Mouse (Mus musculus): ENCODE data around the gene Iqsec1. TPM values are rescaled to one million over a fixed set of nuclear protein-coding genes. Genes with fewer than 3 reads are reported as not detected.

The Iqsec1 gene
- polyA plus RNA-seq, 1 experiment from 2014 or later = 11.6 TPM

GRCm38 (mm10) chr6:90767874-90768273 lies 220.6 kb downstream of the Iqsec1 start:
- no peak overlapping the region for H3K4me3 ChIP-seq
- H3K36me3 ChIP-seq = no peaks in the 10 kb centered on the region
- no peak overlapping the region for H3K4me2 ChIP-seq
- WGBS = 79% methylated on average over 1 of the region's 1 CpGs
- H3K9ac ChIP-seq = no peak overlapping the region
- no peaks in the 10 kb centered on the region for H3K9me3 ChIP-seq
- no peak for ATAC-seq (ENCODE audit: insufficient number of reproducible peaks, low FRiP score, low TSS enrichment, low read depth)
- no peak overlapping the region for H3K27ac ChIP-seq
- H3K27me3 ChIP-seq = no peaks in the 10 kb centered on the region
- peaks cover 25% of the 10 kb centered on the region for H3K4me1 ChIP-seq

GRCm38 (mm10) chr6:90764753-90765152 lies 223.7 kb downstream of the Iqsec1 start:
- peak overlapping the region; percentile 78 for H3K27ac ChIP-seq
- 64% methylated on average over 2 of the region's 2 CpGs for WGBS
- no peak for ATAC-seq (ENCODE audit: insufficient number of reproducible peaks, low FRiP score, low TSS enrichment, low read depth)

GRCm38 (mm10) chr6:90763959-90764591 lies 224.4 kb downstream of the Iqsec1 start:
- peak overlapping the region; percentile 78 for H3K27ac ChIP-seq
- H3K4me2 ChIP-seq = peak overlapping the region; percentile 19
- peaks cover 50% of the 10 kb centered on the region for H3K4me1 ChIP-seq
- no peak overlapping the region for H3K9ac ChIP-seq
- 36% methylated on average over 18 of the region's 18 CpGs for WGBS
- H3K4me3 ChIP-seq = peak overlapping the region; percentile 19
- peak; percentile 86 for ATAC-seq (ENCODE audit: insufficient number of reproducible peaks, low FRiP score, low TSS enrichment, low read depth)
- H3K9me3 ChIP-seq = no peaks in the 10 kb centered on the region
- H3K36me3 ChIP-seq = no peaks in the 10 kb centered on the region
- H3K27me3 ChIP-seq = no peaks in the 10 kb centered on the region

More at GRCm38 (mm10) chr6:90764753-90765152, 223.7 kb downstream of the Iqsec1 start:
- Histone ChIP-seq H3K9me3 (no peaks in the 10 kb centered on the region), H3K27me3 (no peaks in the 10 kb centered on the region), H3K4me2 (no peak overlapping the region), H3K4me1 (peaks cover 50% of the 10 kb centered on the region), H3K4me3 (no peak overlapping the region), H3K36me3 (no peaks in the 10 kb centered on the region), H3K9ac (no peak overlapping the region)

- 62% methylated on average over 4 of the region's 4 CpGs for WGBS
- Histone ChIP-seq H3K9ac (no peak overlapping the region), H3K9me3 (no peaks in the 10 kb centered on the region), H3K4me1 (peaks cover 46% of the 10 kb centered on the region), H3K4me2 (peak overlapping the region; percentile 19), H3K36me3 (no peaks in the 10 kb centered on the region), H3K4me3 (peak overlapping the region; percentile 19), H3K27me3 (no peaks in the 10 kb centered on the region), H3K27ac (peak overlapping the region; percentile 78)
- ATAC-seq (ENCODE audit: insufficient number of reproducible peaks, low FRiP score, low TSS enrichment, low read depth) = no peak
Observed at GRCm38 (mm10) chr6:90763295-90763694, 225.2 kb downstream of the Iqsec1 start.

GRCm38 (mm10) chr6:90762120-90762736 lies 226.3 kb downstream of the Iqsec1 start:
- Histone ChIP-seq H3K36me3 (no peaks in the 10 kb centered on the region; the same call in 1 of the 2 replicates), H3K27me3 (no peaks in the 10 kb centered on the region), H3K9me3 (no peaks in the 10 kb centered on the region), H3K9ac (no peak overlapping the region), H3K27ac (0 out of 2 replicates have a peak overlapping the region, but pooled peaks have one; percentile 38), H3K4me2 (no peak overlapping the region; the same call in 1 of the 2 replicates), H3K4me1 (peaks cover 46% of the 10 kb centered on the region), H3K4me3 (no peak overlapping the region; the same call in 1 of the 2 replicates)
- WGBS = 60% methylated on average over 2 of the region's 2 CpGs
- no peak for ATAC-seq (ENCODE audit: insufficient number of reproducible peaks, low FRiP score, low TSS enrichment, low read depth)

GRCm38 (mm10) chr6:90761301-90762056 lies 227.0 kb downstream of the Iqsec1 start:
- Histone ChIP-seq H3K4me2 (0 out of 2 replicates have a peak overlapping the region, but pooled peaks have one; percentile 2), H3K36me3 (no peaks in the 10 kb centered on the region; the same call in 1 of the 2 replicates), H3K27me3 (no peaks in the 10 kb centered on the region), H3K27ac (peak overlapping the region; percentile 48; the same call in 1 of the 2 replicates), H3K9ac (no peak overlapping the region), H3K4me3 (no peak overlapping the region), H3K9me3 (no peaks in the 10 kb centered on the region), H3K4me1 (peaks cover 46% of the 10 kb centered on the region)
- WGBS = 70% methylated on average over 4 of the region's 4 CpGs
- ATAC-seq (ENCODE audit: insufficient number of reproducible peaks, low FRiP score, low TSS enrichment, low read depth) = no peak

GRCm38 (mm10) chr6:90760886-90761285 lies 227.6 kb downstream of the Iqsec1 start:
- H3K4me3 ChIP-seq = no peak overlapping the region
- no peaks in the 10 kb centered on the region for H3K27me3 ChIP-seq
- no peak overlapping the region for H3K4me2 ChIP-seq
- H3K27ac ChIP-seq = peak overlapping the region; percentile 48
- 53% methylated on average over 5 of the region's 5 CpGs for WGBS
- peaks cover 46% of the 10 kb centered on the region for H3K4me1 ChIP-seq
- ATAC-seq (ENCODE audit: insufficient number of reproducible peaks, low FRiP score, low TSS enrichment, low read depth) = no peak
- H3K36me3 ChIP-seq = no peaks in the 10 kb centered on the region; the same call in 1 of the 2 replicates
- H3K9ac ChIP-seq = no peak overlapping the region
- no peaks in the 10 kb centered on the region for H3K9me3 ChIP-seq

GRCm38 (mm10) chr6:90759754-90760153 lies 228.7 kb downstream of the Iqsec1 start:
- Histone ChIP-seq H3K27ac (no peak overlapping the region), H3K27me3 (no peaks in the 10 kb centered on the region), H3K36me3 (no peaks in the 10 kb centered on the region; the same call in 1 of the 2 replicates), H3K9ac (no peak overlapping the region), H3K9me3 (no peaks in the 10 kb centered on the region), H3K4me3 (no peak overlapping the region), H3K4me2 (no peak overlapping the region), H3K4me1 (peaks cover 46% of the 10 kb centered on the region)
- 83% methylated on average over 2 of the region's 2 CpGs for WGBS
- ATAC-seq (ENCODE audit: insufficient number of reproducible peaks, low FRiP score, low TSS enrichment, low read depth) = no peak

GRCm38 (mm10) chr6:90758155-90758554 lies 230.3 kb downstream of the Iqsec1 start:
- Histone ChIP-seq H3K4me1 (peaks cover 31% of the 10 kb centered on the region), H3K4me2 (no peak overlapping the region), H3K27me3 (no peaks in the 10 kb centered on the region), H3K4me3 (no peak overlapping the region), H3K36me3 (no peaks in the 10 kb centered on the region; the same call in 1 of the 2 replicates), H3K27ac (no peak overlapping the region), H3K9ac (no peak overlapping the region), H3K9me3 (no peaks in the 10 kb centered on the region)
- 82% methylated on average over 2 of the region's 2 CpGs for WGBS
- ATAC-seq (ENCODE audit: insufficient number of reproducible peaks, low FRiP score, low TSS enrichment, low read depth) = no peak

GRCm38 (mm10) chr6:90757427-90757883 lies 231.0 kb downstream of the Iqsec1 start:
- Histone ChIP-seq H3K4me1 (peaks cover 24% of the 10 kb centered on the region), H3K9me3 (no peaks in the 10 kb centered on the region), H3K4me3 (no peak overlapping the region), H3K36me3 (no peaks in the 10 kb centered on the region; the same call in 1 of the 2 replicates), H3K27ac (no peak overlapping the region), H3K4me2 (no peak overlapping the region), H3K27me3 (no peaks in the 10 kb centered on the region), H3K9ac (no peak overlapping the region)
- no peak for ATAC-seq (ENCODE audit: insufficient number of reproducible peaks, low FRiP score, low TSS enrichment, low read depth)
- 59% methylated on average over 12 of the region's 12 CpGs for WGBS

GRCm38 (mm10) chr6:90756561-90756960 lies 231.9 kb downstream of the Iqsec1 start:
- Histone ChIP-seq H3K4me1 (peaks cover 19% of the 10 kb centered on the region), H3K36me3 (no peaks in the 10 kb centered on the region; the same call in 1 of the 2 replicates), H3K4me2 (no peak overlapping the region), H3K9me3 (no peaks in the 10 kb centered on the region), H3K27me3 (no peaks in the 10 kb centered on the region), H3K9ac (no peak overlapping the region), H3K4me3 (no peak overlapping the region), H3K27ac (no peak overlapping the region)
- ATAC-seq (ENCODE audit: insufficient number of reproducible peaks, low FRiP score, low TSS enrichment, low read depth) = no peak
- 72% methylated on average over 5 of the region's 5 CpGs for WGBS

GRCm38 (mm10) chr6:90755613-90755941 lies 232.9 kb downstream of the Iqsec1 start:
- H3K4me2 ChIP-seq = no peak overlapping the region
- no peak overlapping the region for H3K9ac ChIP-seq
- H3K36me3 ChIP-seq = no peaks in the 10 kb centered on the region; the same call in 1 of the 2 replicates
- 64% methylated on average over 6 of the region's 6 CpGs for WGBS
- H3K9me3 ChIP-seq = no peaks in the 10 kb centered on the region
- no peak for ATAC-seq (ENCODE audit: insufficient number of reproducible peaks, low FRiP score, low TSS enrichment, low read depth)
- H3K27ac ChIP-seq = no peak overlapping the region
- no peaks in the 10 kb centered on the region for H3K27me3 ChIP-seq
- peaks cover 18% of the 10 kb centered on the region for H3K4me1 ChIP-seq
- no peak overlapping the region for H3K4me3 ChIP-seq
